In the genomic region with DNA sequence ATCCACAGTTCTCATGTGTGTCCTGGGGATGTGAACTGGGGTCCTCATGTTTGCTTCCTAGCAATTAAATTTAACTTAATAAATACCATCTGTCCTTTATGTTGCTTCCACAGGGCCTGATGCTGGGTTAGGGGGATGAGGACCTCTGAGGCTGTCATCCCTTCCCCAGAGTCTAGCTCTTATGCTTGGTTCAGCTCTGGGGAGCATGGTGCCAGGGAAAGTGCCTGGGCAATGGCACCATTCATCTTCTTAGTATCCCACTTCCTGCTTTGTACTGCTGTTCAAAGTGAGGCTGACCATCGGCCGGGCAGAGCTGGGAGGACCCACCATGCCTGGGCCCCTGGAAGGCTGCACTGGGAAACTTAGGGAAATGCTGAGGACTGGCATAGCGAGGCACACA, we compare ENCODE assay signal across 17 mouse cellular contexts.
DNase-seq lines count a peak whose midpoint lies in the region; ATAC-seq lines count a peak whose summit lies in the region.
"Had no signal": no experiment of that assay in that cellular context is flagged by ENCODE, and none has a peak within 500 bp of the region (broad histone marks: within the 10 kb centered on the region; RNA-seq: fewer than 3 reads in every experiment).

No protein-coding gene starts in this region.

- no peaks in the 10 kb centered on the region for H3K27me3 ChIP-seq in heart, embryonic 11.5 days (ENCODE audit: control insufficient read depth, insufficient read depth, low read length)
- no peaks in the 10 kb centered on the region for H3K27me3 ChIP-seq in stomach, embryonic 16.5 days (ENCODE audit: control insufficient read depth, insufficient read depth, low read length)
- H3K27me3 ChIP-seq: embryonic facial prominence, embryonic 15.5 days; hindbrain, embryonic 15.5 days had no signal

- no peak overlapping the region for H3K27ac ChIP-seq in heart, embryonic 11.5 days (ENCODE audit: low read depth, low read length)
- H3K27ac ChIP-seq in stomach, embryonic 16.5 days (ENCODE audit: low read length) = 0 out of 2 replicates have a peak overlapping the region, but pooled peaks have one; percentile 48
- H3K27ac ChIP-seq: embryonic facial prominence, embryonic 15.5 days; hindbrain, embryonic 15.5 days had no signal

- no peaks in the 10 kb centered on the region for H3K9me3 ChIP-seq in heart, embryonic 11.5 days (replicated peaks; ENCODE audit: control insufficient read depth, low read length)
- no peaks in the 10 kb centered on the region for H3K9me3 ChIP-seq in stomach, embryonic 16.5 days (replicated peaks; ENCODE audit: control insufficient read depth, low read length)
- H3K9me3 ChIP-seq: embryonic facial prominence, embryonic 15.5 days; heart, embryonic 12.5 days; hindbrain, embryonic 15.5 days had no signal

- no peaks in the 10 kb centered on the region for H3K4me1 ChIP-seq in heart, embryonic 11.5 days (ENCODE audit: control insufficient read depth, insufficient read depth, low read length)
- peaks cover 7% of the 10 kb centered on the region; the same call in 1 of the 2 replicates for H3K4me1 ChIP-seq in stomach, embryonic 16.5 days (ENCODE audit: control insufficient read depth, insufficient read depth, low read length)
- H3K4me1 ChIP-seq: heart, embryonic 12.5 days; hindbrain, embryonic 15.5 days had no signal

- H3K4me3 ChIP-seq in heart, embryonic 11.5 days (ENCODE audit: low read depth, low read length) = no peak overlapping the region
- no peak overlapping the region for H3K4me3 ChIP-seq in stomach, embryonic 16.5 days (replicated peaks; ENCODE audit: low read length)
- H3K4me3 ChIP-seq: embryonic facial prominence, embryonic 15.5 days; erythroblast, embryonic 14.5 days; heart, embryonic 12.5 days; hindbrain, embryonic 15.5 days had no signal

- H3K4me2 ChIP-seq in heart, embryonic 11.5 days = no peak overlapping the region
- no peak overlapping the region for H3K4me2 ChIP-seq in stomach, embryonic 16.5 days (ENCODE audit: low read depth, low read length)
- H3K4me2 ChIP-seq: embryonic facial prominence, embryonic 15.5 days; heart, embryonic 12.5 days; hindbrain, embryonic 15.5 days had no signal

- no peaks in the 10 kb centered on the region for H3K36me3 ChIP-seq in heart, embryonic 11.5 days (ENCODE audit: control insufficient read depth, insufficient read depth, low read length)
- H3K36me3 ChIP-seq in stomach, embryonic 16.5 days (ENCODE audit: control insufficient read depth, insufficient read depth, low read length) = no peaks in the 10 kb centered on the region
- H3K36me3 ChIP-seq: embryonic facial prominence, embryonic 15.5 days; heart, embryonic 12.5 days; hindbrain, embryonic 15.5 days had no signal

- WGBS in heart, embryonic 11.5 days (ENCODE audit: insufficient replicate concordance) = 80% methylated on average over 3 of the region's 3 CpGs
- 74% methylated on average over 3 of the region's 3 CpGs for WGBS in stomach, embryonic 16.5 days

- no peak for ATAC-seq in heart, embryonic 11.5 days (replicated peaks; ENCODE audit: insufficient number of reproducible peaks, low FRiP score, low TSS enrichment)
- no peak for ATAC-seq in stomach, embryonic 16.5 days (ENCODE audit: insufficient read depth, low FRiP score)

- peak; percentile 18 for DNase-seq in heart, adult 11 months
- peak; percentile 7 to 43 for DNase-seq in spleen, postnatal 4 days (ENCODE audit: low spot score in 2 of 2)
- DNase-seq in spleen, adult 12 weeks (ENCODE audit: low spot score) = no peak
- no peak for DNase-seq in frontal cortex, postnatal 25 days (ENCODE audit: low spot score in 2 of 2)
- DNase-seq: adrenal gland, adult 2 months; adrenal gland, postnatal 25 days; cerebellum, adult 18-20 months; cerebellum, adult 9-11 months; cerebellum, postnatal 36 days; gastrocnemius, postnatal 36 days; heart, adult 18-20 months had no signal

- H3K9ac ChIP-seq in heart, embryonic 11.5 days (ENCODE audit: low read depth, low read length) = no peak overlapping the region
- no peak overlapping the region for H3K9ac ChIP-seq in stomach, embryonic 16.5 days (ENCODE audit: low read length)
- H3K9ac ChIP-seq: embryonic facial prominence, embryonic 15.5 days; heart, embryonic 12.5 days; hindbrain, embryonic 15.5 days had no signal

Comparison
In these comparisons a context has a peak if more than half of its experiments do, and no peak if none do; other contexts are left out.
1. DNase-seq: peak in heart, adult 11 months (single experiment) and spleen, postnatal 4 days (2 of 2); none in spleen, adult 12 weeks (single experiment) and frontal cortex, postnatal 25 days (0 of 2).